Mouse (Mus musculus) adrenal gland, postnatal 36 days (tissue): ENCODE results near the gene Cxcr1. TPM values are rescaled to one million over a fixed set of nuclear protein-coding genes. Genes with fewer than 3 reads are reported as not detected.

ENCODE experiments used
- DNase-seq, 2 experiments: peaks; one replicate each; pipeline ENCODE4 v3.0.0; 2021; ENCODE audit warnings: mixed read lengths in 1 of 2
- long read RNA-seq, 2 experiments: library from polyadenylated mRNA; stranded (forward); transcript quantifications; one replicate each; pipeline ENCODE4 v2.0.0; 2021; ENCODE audit warnings: borderline sequencing depth in 2 of 2
- total RNA-seq, 2 experiments: library from RNA; stranded (reverse); gene quantifications; 2 replicates each; pipeline ENCODE4 v1.2.3; 2021

The Cxcr1 gene
- not detected for total RNA-seq
- long read RNA-seq, experiment 1, result 0 reads
- long read RNA-seq, experiment 2, result 0 reads

- no peak for DNase-seq
These were observed at the start of gene Cxcr1 for GRCm38 (mm10) chr1:74194445-74194844. Cxcr1 (minus strand) TSS chr1:74194631.

- DNase-seq, result no peak
These were observed 46.4 kb upstream of the Cxcr1 start for GRCm38 (mm10) chr1:74240832-74241231.

GRCm38 (mm10) chr1:74240311-74240710, 45.9 kb upstream of the Cxcr1 start:
- no peak for DNase-seq

- DNase-seq, result peak in 1 of 2 experiments; percentile 16
These were observed 45.2 kb upstream of the Cxcr1 start for GRCm38 (mm10) chr1:74239618-74240017.

GRCm38 (mm10) chr1:74239162-74239561, 44.7 kb upstream of the Cxcr1 start:
- DNase-seq, result no peak

- DNase-seq, result no peak
These were observed 43.7 kb upstream of the Cxcr1 start for GRCm38 (mm10) chr1:74238136-74238535.

- DNase-seq, result no peak
These were observed 43.2 kb upstream of the Cxcr1 start for GRCm38 (mm10) chr1:74237671-74238070.

GRCm38 (mm10) chr1:74236590-74237317, 42.3 kb upstream of the Cxcr1 start:
- DNase-seq, result peak; percentile 52 to 62

- peak; percentile 98 for DNase-seq
These were observed 41.6 kb upstream of the Cxcr1 start, which contains the start of gene Arpc2 for GRCm38 (mm10) chr1:74235938-74236589. Arpc2 (plus strand) TSS chr1:74236084.

- no peak for DNase-seq
These were observed 36.6 kb upstream of the Cxcr1 start for GRCm38 (mm10) chr1:74230992-74231391.

GRCm38 (mm10) chr1:74229942-74230341, 35.5 kb upstream of the Cxcr1 start:
- DNase-seq, result no peak

GRCm38 (mm10) chr1:74227317-74227716, 32.9 kb upstream of the Cxcr1 start:
- peak; percentile 21 to 54 for DNase-seq

GRCm38 (mm10) chr1:74219922-74220321, 25.5 kb upstream of the Cxcr1 start:
- no peak for DNase-seq

- DNase-seq, result no peak
These were observed 14.5 kb upstream of the Cxcr1 start for GRCm38 (mm10) chr1:74208941-74209340.

GRCm38 (mm10) chr1:74207906-74208305, 13.5 kb upstream of the Cxcr1 start:
- DNase-seq, result no peak

- DNase-seq, result no peak
These were observed 12.2 kb upstream of the Cxcr1 start for GRCm38 (mm10) chr1:74206642-74207041.

- peak in 1 of 2 experiments; percentile 26 for DNase-seq
These were observed 11.4 kb upstream of the Cxcr1 start for GRCm38 (mm10) chr1:74205881-74206280.

- DNase-seq, result no peak
These were observed 9.0 kb upstream of the Cxcr1 start for GRCm38 (mm10) chr1:74203457-74203856.

- no peak for DNase-seq
These were observed 6.8 kb upstream of the Cxcr1 start for GRCm38 (mm10) chr1:74201048-74201844.

GRCm38 (mm10) chr1:74199046-74199445, 4.6 kb upstream of the Cxcr1 start:
- DNase-seq, result no peak

GRCm38 (mm10) chr1:74197726-74198470, 3.5 kb upstream of the Cxcr1 start:
- no peak for DNase-seq
